Mouse (Mus musculus): Measurements from ENCODE around the gene Kctd17. TPM values are rescaled to one million over a fixed set of nuclear protein-coding genes. Genes with fewer than 3 reads are reported as not detected.

Gene Kctd17
- total RNA-seq, 2 experiments from 2014 or later, result 257 to 260 TPM

- no peak for DNase-seq (ENCODE audit: extremely low spot score in 1 of 2, low spot score in 1 of 2)
Measured at GRCm38 (mm10) chr15:78479470-78479869, 51.1 kb downstream of the Kctd17 start.

DNA sequence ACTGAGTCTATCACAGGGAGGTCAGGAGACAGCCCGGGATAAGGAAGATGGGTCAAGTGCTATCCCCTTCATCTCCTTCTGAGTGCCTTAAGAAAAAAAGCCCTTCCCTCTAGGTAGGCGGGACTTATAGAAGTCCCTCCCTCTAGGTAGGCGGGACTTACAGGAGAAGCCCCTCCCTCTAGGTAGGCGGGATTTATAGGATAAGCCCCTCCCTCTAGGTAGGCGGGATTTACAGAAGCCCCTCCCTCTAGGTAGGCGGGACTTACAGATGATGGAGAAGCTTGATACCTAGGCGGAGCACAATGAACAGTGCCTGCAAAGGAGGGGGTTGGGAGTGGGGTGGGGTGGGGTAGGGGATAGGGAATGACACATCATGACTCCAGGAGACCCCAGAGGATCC lies 51.7 kb downstream of the Kctd17 start:
- DNase-seq (ENCODE audit: extremely low spot score in 1 of 2, low spot score in 1 of 2), result no peak

- no peak for DNase-seq (ENCODE audit: extremely low spot score in 1 of 2, low spot score in 1 of 2)
Measured at GRCm38 (mm10) chr15:78480991-78481390, 52.6 kb downstream of the Kctd17 start.

- DNase-seq (ENCODE audit: extremely low spot score in 1 of 2, low spot score in 1 of 2), result no peak
Measured at GRCm38 (mm10) chr15:78481448-78482000, 53.2 kb downstream of the Kctd17 start.

DNA sequence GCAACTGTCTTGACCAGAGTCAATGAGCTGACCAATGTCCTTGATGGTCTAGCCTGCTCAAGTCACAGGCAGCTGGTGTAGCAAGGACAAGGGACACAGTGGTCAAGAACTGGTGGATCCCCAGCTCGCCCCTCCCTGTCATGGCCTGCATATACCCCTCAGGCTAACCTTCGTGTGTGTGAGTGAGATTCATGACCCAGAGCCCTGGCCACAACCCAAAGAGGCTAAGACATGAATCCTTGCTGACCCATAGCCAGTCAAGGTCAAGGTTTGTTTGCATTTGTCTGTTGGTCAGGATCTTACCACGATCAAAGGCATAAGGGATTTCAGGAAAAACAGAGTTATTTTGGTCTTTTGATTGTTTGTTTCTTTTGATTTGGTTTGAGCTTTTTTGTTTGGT lies 54.2 kb downstream of the Kctd17 start:
- no peak for DNase-seq (ENCODE audit: extremely low spot score in 1 of 2, low spot score in 1 of 2)

GRCm38 (mm10) chr15:78483311-78483710 lies 54.9 kb downstream of the Kctd17 start:
- no peak for DNase-seq (ENCODE audit: extremely low spot score in 1 of 2, low spot score in 1 of 2)

DNA sequence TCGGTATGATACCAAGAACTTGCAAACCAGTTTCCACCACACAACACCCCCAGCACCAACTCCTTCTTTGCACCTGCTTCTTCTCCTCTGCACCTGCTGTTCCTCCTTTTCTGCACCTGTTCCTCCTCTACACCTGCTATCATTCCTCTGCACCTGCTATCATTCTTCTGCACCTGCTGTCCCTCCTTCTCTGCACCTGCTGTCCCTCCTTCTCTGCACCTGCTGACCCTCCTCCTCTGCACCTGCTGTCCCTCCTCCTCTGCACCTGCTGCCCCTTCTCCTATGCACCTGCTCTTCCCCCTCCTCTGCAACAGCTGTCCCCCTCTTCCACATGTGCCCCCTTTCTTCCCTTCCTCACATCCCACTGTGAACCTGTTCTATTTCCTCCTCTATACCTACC lies 58.2 kb downstream of the Kctd17 start:
- no peak for DNase-seq (ENCODE audit: extremely low spot score in 1 of 2, low spot score in 1 of 2)

DNA sequence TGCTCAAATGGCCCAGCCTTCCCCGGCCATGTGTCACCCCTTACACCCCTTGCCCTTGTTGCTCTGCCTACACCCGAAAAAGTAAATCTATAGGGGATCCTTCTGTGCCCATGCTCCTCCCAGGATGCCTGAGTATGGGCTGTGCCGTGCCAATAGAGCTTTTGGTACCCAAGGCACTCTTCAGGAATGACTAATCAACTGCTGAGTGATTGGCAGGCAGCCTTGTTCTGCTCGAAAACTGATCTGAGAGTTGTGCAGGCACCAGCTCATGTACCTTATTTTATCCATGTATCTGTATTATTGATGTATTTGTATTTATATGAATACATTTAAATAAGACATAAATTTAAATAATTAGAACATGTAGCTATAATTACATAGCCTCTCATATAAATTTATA lies 58.7 kb downstream of the Kctd17 start:
- DNase-seq (ENCODE audit: extremely low spot score in 1 of 2, low spot score in 1 of 2), result no peak

Other genes starting within 250 kb of the Kctd17 start
- 10 to 100 TPM; 56.5 to 58.5 TPM for gene Pvalb, start 222.2 kb upstream of the Kctd17 start, total RNA-seq (2021)
- 1 to 10 TPM; 1.1 to 1.3 TPM for gene Ncf4, start 183.8 kb upstream of the Kctd17 start, total RNA-seq (2021)
- gene Csf2rb2, start 122.8 kb upstream of the Kctd17 start, total RNA-seq (2021), result 1 to 10 TPM; 1.5 to 2.1 TPM
- gene Csf2rb, start 102.8 kb upstream of the Kctd17 start, total RNA-seq (2021), result 1 to 10 TPM; 2.5 to 2.6 TPM
- not detected for gene Tex33, start 32.7 kb upstream of the Kctd17 start, total RNA-seq (2021)
- 10 to 100 TPM; 41.4 to 42.4 TPM for gene Tst, start 22.7 kb upstream of the Kctd17 start, total RNA-seq (2021)
- 10 to 100 TPM; 33.6 to 39.4 TPM for gene Mpst, start 22.1 kb upstream of the Kctd17 start, total RNA-seq (2021)
- gene Tmprss6, start 40.1 kb downstream of the Kctd17 start, total RNA-seq (2021), result 1 to 10 TPM in 1 of 2 experiments, under 1 TPM in 1; 0.61 to 4.5 TPM
- gene Il2rb, start 66.7 kb downstream of the Kctd17 start, total RNA-seq (2021), result under 1 TPM in 1 of 2 experiments, not detected in 1; 0.05 TPM
- 1 to 10 TPM; 5.3 to 5.6 TPM for gene C1qtnf6, start 102.9 kb downstream of the Kctd17 start, total RNA-seq (2021)
- 10 to 100 TPM; 22.9 to 27.2 TPM for gene Sstr3, start 116.1 kb downstream of the Kctd17 start, total RNA-seq (2021)
- gene Rac2, start 144.2 kb downstream of the Kctd17 start, total RNA-seq (2021), result 1 to 10 TPM; 1.6 to 1.9 TPM
- 10 to 100 TPM; 18.9 to 24.7 TPM for gene Cyth4, start 168.5 kb downstream of the Kctd17 start, total RNA-seq (2021)

Data from layer of hippocampus, postnatal 25 days (tissue).